Mouse (Mus musculus) right cerebral cortex, postnatal 10 days (tissue): ENCODE measurements at regions not wholly inside any gene's neighbourhood (a gene's known extent, or its start where the extent isn't known, plus 50 kb on each side); places are given as distances from the start of the nearest gene placed in this dataset.
A peak's percentile ranks its signal among the peaks of the same experiment; 100 is the strongest.

Experiments
- DNase-seq, 2 experiments: peaks; one replicate each; pipeline ENCODE4 v3.0.0; 2021; ENCODE audit warnings: low spot score in 2 of 2

- DNase-seq, result no peak
Measured at GRCm38 (mm10) chr4:22998994-22999393, 510.8 kb upstream of the Pou3f2 start.

GRCm38 (mm10) chr4:22997198-22997985 is 509.2 kb upstream of the Pou3f2 start:
- DNase-seq, result peak in 1 of 2 experiments; percentile 19

DNA sequence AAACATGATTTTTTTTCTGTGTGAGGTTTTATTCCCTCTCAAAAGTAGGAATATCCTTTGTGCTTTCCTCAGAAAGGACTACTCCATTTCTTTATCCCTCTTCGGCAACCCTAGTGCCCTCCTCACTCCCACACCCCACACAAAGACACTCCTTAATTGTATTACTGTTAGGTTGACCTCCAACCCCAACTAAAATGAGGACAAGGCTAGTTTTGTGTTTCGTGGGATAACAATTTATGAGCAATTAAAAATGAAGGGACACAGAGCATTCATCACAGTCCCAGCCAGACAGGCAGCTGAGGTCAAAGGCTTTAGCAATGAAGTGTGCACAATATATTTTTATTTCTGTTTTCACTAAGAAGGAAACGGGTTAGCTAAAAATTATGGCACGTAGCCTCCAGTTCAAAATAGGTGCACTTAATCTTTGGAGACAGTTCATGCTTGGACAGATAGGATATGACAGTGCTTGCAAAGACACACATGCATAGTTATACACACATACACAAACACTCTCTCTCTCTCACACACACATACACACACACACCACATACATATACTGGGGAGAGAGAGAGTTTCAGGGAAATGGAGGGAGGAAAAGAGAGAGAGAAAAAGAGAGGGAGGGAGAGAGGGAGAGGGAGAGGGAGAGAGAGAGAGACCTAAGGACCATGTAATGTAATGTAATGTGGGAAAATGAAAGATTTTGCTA is 498.8 kb upstream of the Pou3f2 start:
- no peak for DNase-seq

GRCm38 (mm10) chr4:22973585-22974116 is 485.5 kb upstream of the Pou3f2 start:
- DNase-seq, result peak; percentile 35 to 54

DNA sequence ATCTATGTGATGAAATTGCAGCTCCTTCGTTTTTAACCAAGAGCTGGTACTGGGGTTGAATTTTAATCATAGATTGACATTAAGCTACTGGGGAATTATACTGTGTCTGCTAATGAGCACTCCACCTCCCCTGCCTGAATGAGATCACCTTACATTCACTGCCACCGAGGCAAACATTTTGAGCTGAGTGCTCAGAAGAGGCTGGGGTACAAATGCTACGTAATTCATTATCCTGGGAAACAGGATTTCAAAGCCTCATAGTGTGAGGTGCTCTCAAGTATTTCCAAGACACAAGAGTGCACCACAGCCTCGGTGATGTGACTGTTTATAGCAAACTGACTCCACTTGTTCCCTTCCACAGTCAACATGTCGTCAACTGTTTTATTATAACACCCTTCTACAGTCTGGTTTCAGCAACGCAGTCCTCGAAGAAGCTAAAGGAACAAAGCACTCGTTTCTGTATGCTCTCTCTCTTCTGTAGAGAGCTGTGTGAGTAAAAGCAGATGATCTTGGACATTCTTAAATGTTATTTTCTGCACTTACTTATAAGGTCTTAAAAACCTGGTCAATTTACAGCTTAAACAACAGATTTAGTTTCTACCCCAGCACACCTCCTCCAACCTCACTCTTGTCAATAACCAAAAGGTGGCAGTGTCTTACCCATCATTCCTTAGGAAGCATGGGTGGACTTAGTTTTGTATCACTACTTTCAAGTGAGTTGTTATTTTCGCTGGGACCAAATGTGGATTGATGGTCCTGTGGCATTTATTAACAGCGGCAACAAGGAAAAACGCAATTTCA is 484.8 kb upstream of the Pou3f2 start:
- DNase-seq, result peak in 1 of 2 experiments; percentile 24

DNA sequence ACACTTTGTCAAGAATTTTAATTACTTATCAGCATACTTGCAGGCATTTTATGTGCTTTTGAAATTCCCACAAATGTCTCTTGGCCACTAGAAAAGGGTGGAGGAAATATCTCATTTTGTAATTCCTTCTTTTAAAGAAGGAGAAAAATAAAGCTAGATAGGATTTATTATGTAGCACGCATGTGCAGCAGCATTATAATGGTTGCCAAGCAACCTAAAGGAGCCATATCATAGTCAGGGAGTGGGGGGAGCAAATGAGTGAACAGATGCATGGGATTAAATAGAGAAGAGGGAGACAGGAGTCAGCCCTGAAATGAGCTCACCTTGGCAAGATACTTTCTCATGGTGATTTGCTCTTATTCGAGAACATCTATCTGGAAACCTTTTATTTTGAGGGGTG is 483.0 kb upstream of the Pou3f2 start:
- peak; percentile 32 to 41 for DNase-seq

DNA sequence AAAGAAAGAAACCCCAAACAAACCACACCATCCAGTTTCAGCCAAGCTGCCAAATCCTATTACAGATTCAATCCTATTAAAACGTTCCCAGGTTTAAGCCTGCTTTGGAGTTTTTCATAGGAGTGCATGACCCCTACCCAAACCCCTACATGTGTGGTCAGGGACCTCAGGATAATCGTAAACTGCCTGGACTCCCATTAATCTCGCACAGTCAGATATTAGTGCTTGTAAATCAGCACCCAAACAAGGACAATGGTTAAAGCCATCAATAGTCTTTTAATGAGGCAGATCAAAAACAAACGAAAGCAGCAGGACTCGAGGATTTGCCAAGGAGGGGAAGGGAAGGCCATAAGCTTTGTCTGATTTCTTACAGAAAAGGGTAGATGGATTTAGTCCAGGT is 482.3 kb upstream of the Pou3f2 start:
- DNase-seq, result no peak

GRCm38 (mm10) chr4:22949422-22949821 is 461.3 kb upstream of the Pou3f2 start:
- DNase-seq, result no peak

DNA sequence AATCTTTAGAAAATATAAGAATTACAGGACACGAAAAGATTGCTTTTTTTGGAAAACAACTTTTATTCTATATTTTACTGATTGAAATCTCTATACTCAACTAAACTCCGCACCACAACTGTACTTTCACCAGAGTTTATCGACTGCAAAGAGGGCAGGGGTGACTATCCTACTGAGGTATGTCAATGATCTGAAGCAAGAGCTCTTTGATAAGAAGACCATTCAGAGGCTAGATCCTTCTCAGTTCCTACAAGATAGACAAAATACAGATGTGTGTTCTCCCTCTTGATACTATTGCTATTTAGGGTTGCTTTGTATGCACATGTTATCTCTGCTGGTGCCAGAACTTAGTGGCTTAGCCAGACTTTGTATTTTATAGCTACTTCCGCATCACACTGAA is 460.7 kb upstream of the Pou3f2 start:
- no peak for DNase-seq

DNA sequence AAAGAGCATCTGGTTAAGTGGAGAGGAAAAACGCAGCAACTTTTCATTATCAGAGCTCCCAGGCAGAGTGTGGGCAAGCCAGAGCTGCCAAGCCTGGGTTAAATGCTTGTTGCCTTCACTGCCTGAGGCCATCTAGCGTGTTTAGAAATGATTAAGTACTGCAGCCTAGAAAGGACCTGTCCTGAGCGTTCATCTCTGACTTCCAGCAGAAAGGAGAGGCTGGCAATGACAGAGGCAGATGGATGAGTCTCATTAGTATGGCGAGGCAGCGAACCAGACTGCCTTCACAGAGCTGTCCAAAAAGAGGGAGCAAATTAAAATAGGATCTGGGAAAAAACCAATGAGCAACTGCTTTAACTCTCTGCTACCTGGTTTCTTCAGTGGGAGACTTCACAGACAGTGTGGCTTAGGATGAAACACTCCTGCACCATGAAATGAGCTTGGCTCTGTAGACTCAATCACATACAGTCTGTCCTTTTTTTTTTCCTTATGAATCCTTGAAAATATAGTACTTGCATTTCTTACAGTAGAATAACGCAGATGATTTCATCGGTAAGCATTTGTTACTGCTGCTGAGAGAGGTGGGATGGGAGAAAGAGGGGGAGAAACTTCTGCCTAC is 458.7 kb upstream of the Pou3f2 start:
- DNase-seq, result peak; percentile 28 to 29

DNA sequence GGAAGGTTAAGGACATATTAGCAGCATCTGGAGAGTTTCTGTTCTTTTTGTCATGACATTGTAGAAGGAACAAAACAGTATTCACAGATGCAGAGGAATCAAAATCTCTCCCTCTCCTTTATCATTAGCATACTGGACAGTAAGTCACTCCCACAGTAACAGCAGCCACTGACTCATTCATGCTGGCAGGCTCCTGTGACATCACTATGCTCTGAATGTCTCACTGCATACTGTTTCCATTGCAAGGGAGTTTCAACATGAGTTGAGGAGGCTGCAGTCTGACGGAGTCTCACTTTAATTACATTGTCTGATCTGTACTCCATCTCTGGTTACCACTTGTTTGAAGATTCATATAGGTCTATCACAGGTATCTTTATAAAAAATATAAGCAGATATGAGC is 450.1 kb upstream of the Pou3f2 start:
- no peak for DNase-seq

- DNase-seq, result peak; percentile 31 to 60
Measured at GRCm38 (mm10) chr4:22924181-22924580, 436.0 kb upstream of the Pou3f2 start.

- DNase-seq, result peak; percentile 25 to 32
Measured at GRCm38 (mm10) chr4:22914886-22915285, 426.7 kb upstream of the Pou3f2 start.

GRCm38 (mm10) chr4:22892694-22893046 is 404.5 kb upstream of the Pou3f2 start:
- no peak for DNase-seq

DNA sequence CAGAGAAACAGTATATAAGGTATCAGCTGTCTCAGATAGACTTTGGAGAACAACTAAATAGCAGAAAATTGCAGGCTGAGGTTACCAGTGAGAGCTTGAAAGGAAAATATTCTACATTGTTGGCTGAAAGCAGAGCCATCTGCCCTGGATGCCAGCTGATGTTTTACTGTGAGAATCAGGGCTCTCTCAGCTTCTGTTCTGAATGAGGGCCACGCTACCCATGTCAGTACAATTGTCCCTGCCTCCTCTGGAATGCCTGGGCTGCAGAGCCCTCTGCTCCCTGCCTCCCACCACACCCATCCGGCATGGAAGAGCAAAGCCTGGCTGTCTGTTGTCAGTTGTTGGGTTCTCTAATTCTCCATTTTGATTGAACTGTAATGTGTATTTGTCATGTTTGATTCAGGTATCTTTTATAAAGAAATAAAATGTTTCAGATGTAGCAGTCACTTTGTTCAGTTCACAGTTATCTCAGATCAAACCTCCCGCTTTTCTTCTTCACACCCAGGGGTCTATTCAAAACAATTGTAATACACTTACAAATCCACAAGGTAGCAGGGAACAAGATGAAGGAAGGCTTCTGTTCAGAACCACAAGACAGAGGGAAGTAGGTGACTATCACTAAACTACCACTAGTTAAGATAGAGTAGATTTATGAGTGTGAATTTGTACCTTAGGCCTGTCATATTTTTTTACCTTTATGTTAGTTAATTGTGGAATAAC is 404.0 kb upstream of the Pou3f2 start:
- DNase-seq, result no peak

DNA sequence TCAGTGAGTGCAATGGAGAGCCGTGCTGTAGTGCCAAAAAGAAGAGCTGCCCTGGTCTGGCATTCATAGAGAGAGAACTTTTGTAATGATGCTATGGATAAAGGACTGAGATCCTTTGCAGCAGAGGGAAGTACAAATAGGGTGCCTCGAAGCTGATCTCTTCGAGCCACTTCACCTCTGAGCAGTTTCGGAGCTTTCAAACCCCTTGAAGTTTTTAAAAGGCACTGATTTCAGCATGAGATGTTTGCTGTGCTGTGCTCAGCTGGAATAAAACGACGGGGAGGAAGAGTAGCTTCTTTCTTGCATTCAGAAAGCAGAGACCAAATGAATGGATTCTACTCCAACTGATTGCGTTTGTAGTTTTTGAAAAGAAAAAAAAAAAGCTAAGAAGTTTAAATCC is 392.5 kb upstream of the Pou3f2 start:
- DNase-seq, result no peak

- DNase-seq, result no peak
Measured at GRCm38 (mm10) chr4:22875392-22875791, 387.2 kb upstream of the Pou3f2 start.

DNA sequence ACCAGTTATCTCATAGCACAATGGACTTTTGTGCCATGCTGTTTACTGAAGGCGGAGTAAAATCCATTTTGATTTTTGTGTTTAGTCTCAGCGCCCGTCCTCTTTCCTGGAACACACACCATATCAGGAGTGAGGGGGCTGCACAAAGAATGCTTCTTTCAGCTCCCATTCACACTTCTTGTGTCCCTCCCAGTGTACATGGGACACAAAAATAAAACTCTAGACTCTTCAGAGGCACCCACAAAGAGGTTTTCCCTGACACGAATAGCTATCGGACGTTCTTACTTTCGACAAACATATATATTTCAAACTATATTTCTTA is 347.9 kb upstream of the Pou3f2 start:
- DNase-seq, result no peak

DNA sequence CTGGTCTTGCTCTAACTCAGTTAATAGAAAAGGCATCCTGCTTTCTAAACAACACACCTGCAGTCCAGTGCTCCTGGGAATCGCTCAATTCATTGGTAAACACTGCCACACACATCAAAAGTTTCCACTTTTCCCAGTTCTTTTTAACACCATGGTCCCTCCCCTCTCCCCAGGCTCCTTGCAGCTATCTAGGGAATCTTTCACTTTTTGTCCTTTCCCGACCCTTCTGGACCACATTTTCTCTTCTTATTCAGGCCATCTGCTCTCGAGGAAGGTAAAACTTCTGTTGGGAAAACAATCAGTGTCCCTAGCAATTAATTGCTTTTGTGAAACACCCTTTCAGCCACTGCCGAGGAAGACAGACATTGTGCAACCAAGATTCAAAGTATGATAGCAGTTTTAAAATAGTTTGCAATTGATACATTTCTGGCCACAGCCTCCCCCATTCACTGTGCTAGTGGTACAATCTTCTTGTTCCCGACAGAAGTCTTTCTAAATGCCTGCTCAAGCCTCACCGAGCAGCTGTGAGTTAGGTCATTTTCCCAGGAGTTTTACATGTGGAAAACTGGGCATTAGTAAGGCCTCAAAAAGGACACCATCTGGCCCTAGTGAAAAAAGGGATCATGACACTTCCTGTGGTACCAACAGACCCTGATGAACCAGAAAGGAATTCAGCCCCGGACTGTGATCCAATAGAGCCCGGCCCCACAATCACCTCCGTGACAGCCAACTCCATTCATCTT is 347.4 kb upstream of the Pou3f2 start:
- DNase-seq, result peak; percentile 20 to 22

GRCm38 (mm10) chr4:22833851-22834440 is 345.8 kb upstream of the Pou3f2 start:
- DNase-seq, result no peak
